Comparison of ENCODE assay signal across 17 mouse cellular contexts in genomic region chr9:25555261-25555660, GRCm38 (mm10).
"Had no signal": no experiment of that assay in that cellular context is flagged by ENCODE, and none has a peak within 500 bp of the region (broad histone marks: within the 10 kb centered on the region; RNA-seq: fewer than 3 reads in every experiment).

No protein-coding gene starts in this region.

- H3K4me3 ChIP-seq: limb, embryonic 12.5 days; liver, embryonic 13.5 days; lung, embryonic 15.5 days; megakaryocyte, embryonic 14.5 days; neural tube, embryonic 15.5 days had no signal

- H3K36me3 ChIP-seq: limb, embryonic 12.5 days; liver, embryonic 13.5 days; lung, embryonic 15.5 days; neural tube, embryonic 15.5 days had no signal

- H3K4me2 ChIP-seq: limb, embryonic 12.5 days; liver, embryonic 13.5 days; lung, embryonic 15.5 days; midbrain, embryonic 11.5 days; neural tube, embryonic 15.5 days had no signal

- H3K27ac ChIP-seq: limb, embryonic 12.5 days; liver, embryonic 13.5 days; lung, embryonic 15.5 days; macrophage; neural tube, embryonic 15.5 days had no signal

- H3K9me3 ChIP-seq: limb, embryonic 12.5 days; liver, embryonic 13.5 days; lung, embryonic 15.5 days; megakaryocyte, embryonic 14.5 days; neural tube, embryonic 15.5 days had no signal

- DNase-seq: kidney, adult 9 months; kidney, postnatal 14 days; liver; liver, embryonic 13.5 days; liver, postnatal 0 days; lung, postnatal 14 days; right cerebral cortex, postnatal 4 days; spleen, adult 18-20 months; thymus, adult 2 months; thymus, postnatal 25 days had no signal

- H3K4me1 ChIP-seq: megakaryocyte, embryonic 14.5 days; neural tube, embryonic 15.5 days had no signal

- ATAC-seq: liver, postnatal 0 days; midbrain, embryonic 16.5 days had no signal

- H3K9ac ChIP-seq: limb, embryonic 12.5 days; liver, embryonic 13.5 days; liver, postnatal 0 days; lung, embryonic 15.5 days; neural tube, embryonic 15.5 days had no signal

- H3K27me3 ChIP-seq: limb, embryonic 12.5 days; liver, embryonic 13.5 days; lung, embryonic 15.5 days; megakaryocyte, embryonic 14.5 days; neural tube, embryonic 15.5 days had no signal
